Mouse (Mus musculus) gastrocnemius, postnatal 25 days (tissue): Measurements from ENCODE around the gene Pik3ap1. TPM values are rescaled to one million over a fixed set of nuclear protein-coding genes. Genes with fewer than 3 reads are reported as not detected.

Source experiments
- DNase-seq: peaks from one replicate; pipeline ENCODE4 v3.0.0; 2022
- total RNA-seq, 2 experiments: library from RNA; stranded (reverse); gene quantifications; 1 replicate in 1 of 2; 2 replicates in 1 of 2; pipeline ENCODE4 v1.2.3; 2021

Pik3ap1 gene
- total RNA-seq, 2 experiments from 2014 or later, result 0.33 to 0.56 TPM

DNA sequence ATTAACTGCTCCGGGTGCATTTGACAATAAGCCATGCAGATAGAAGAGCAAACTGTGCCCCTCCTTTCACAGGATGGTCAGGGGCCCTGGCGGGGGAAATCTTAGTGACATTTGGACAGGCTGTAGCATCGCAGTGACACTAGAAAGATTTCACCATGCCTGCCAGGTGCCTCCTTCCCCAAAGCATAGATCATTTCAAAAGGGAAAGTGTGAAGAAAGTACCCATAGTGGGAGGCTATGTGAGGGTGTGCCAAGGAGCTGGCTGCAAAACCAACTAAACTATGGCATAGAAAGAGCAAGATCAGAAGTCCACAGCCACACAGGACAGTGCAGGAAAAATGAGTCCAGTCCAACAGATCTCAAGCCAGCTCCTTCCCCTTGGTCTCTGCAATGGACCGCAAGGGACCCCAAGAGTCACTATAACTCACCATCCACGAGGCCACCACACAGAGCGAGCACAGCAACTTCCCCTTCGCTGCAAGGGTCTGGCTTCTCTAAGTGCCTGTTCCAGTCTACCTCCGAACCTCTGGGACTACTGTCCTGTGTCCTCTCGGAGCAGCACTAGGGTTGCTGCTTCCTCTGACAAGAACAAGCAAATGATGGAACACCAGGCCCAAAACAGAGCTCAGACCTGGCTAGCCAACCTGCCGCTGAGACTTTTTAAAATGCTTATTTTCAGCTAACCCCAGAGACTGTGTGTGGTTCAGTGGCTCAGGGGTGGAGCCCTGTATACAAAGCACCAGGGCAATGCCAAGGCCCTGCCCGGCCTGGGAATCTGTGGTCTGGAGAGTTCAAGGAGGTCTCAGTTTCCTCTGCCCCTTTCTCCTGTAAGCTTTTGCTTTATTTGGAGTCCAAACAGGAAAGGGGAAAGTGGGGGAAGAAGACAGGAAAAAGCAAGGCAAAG, 15.1 kb downstream of the Pik3ap1 start:
- DNase-seq, result no peak

DNA sequence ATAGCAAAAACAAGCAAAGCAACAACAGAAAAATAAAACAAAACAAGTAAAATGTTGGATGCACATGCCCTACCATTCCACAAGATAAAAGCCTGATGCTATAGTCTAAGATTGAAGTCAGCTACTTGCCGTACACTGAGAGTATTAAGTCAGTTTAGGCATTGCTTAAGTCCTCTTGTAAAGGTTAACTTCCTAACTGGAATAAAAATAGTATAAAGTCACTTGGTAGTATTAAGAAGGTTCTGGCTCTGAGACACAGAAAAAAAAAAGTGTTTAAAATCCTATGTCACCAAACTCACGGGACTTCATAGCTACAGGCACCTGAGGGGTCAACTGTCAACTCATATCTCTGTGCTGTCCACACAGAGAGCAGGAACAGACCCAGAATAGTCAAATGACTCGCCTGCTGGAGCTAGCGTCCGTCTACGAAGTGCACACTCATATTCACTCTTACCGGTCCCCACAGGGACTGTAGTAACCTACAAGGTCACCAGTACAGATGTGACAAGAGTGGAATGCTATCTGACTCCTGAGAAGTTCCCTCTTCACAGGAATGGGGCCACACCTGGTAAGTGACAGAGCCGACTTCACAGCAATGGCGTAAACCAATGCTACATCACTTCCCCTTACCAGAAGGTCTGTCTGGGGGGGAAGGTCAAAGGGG, 17.9 kb downstream of the Pik3ap1 start:
- no peak for DNase-seq

DNA sequence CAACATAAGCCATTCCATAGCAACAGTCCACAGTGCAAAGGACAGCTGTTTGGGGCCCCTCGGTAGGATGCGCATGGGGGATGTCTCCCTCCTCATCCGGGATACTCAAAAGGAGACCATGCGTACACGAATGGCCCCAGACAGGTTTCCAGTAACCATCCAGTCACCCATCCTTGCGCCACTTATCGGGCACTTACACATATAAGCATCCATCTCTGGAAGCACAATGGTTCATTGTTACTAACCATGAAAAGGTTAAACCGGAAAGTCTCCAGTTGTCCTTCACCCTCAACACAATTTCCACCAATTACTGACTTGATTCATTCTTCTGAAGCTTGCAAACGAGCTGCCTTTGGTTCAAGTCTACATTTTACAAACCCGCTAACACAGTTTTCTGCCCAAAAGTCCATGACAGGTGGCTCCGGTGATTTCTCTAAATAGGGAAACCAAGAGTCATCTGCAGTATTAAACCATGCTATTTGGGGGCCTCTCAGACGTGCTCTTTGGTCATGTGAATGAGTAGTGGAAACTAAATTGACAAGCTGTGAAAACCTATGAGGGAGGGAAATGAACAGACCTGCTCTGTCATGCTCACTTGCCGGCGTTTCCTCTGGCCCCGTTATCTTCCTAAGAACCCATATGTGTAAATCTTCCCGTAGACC, 18.6 kb downstream of the Pik3ap1 start:
- DNase-seq, result no peak

DNA sequence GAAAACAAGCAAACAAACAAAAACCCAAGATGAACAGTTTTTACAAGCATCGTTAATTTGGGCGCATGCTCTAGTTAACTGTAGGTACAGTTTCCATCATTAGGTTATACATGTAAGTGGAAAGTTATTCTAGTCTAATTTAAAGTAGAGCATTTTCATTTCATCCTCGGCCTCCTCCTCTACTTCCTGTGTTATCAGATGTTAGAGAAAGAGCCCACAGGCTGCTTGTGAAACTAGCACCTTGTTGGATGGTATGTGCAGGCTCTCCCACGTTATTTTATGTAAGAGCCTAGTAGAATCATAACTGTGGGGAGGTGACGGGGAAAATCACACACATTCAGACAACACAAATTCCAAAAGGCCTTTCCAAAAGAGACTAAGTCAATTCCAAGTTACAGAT, 19.3 kb downstream of the Pik3ap1 start:
- DNase-seq, result no peak

DNA sequence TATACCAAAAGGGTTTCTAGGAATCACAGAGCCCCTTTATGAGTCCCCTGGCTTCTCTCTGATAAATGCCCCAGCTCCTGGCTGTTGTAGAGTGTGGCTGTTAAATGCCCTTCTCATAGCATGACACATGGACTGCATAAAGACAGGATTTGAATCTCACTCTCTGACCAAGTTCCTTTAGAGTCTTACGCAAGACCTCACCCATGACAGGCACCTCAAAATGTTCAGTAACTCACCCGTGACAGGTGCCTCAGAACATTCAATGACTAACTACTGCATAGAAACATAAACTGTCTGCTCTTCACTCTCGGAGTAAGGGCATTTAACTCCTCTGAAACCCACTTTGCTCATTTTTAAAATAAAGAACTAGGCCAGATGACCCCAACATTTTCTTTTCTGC, 20.4 kb downstream of the Pik3ap1 start:
- no peak for DNase-seq

DNA sequence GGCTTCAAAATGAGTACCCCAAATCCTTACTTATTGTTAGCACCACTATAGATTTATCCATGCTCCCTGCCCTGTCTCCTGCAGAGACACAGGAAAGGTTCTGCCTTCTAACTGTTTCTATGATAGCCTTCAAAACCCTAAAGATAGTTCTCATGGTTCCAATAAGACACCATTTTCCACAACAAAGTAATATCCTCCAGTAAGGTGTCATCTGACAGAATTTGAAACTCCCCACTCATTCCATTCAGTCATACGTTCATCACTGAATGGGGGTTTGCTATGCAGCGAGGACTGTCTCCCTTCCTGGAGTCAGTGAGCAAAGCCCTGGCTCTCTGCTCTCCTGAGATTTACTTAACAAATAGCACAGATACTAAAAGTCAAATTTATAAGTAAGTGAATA, 21.9 kb downstream of the Pik3ap1 start:
- no peak for DNase-seq

DNA sequence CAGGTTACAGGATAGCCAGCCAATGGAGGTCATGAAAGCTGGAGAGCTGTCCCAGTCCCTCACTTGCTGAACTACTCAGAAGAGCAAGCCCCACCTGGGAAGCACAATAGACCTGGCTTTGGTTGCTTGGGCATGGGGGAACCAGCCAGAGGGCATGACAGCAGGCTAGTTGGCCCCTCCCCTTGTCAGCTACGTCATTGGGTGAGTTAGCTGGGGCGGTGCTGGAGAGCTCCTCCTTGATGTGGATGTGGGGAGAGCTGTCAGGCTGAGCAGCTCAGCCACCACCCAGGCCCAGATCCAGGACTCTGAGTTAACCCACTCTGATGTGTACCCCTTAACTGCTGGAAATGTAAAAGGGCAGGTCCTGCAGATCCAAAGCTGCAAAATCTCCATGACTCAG, 24.4 kb downstream of the Pik3ap1 start:
- DNase-seq, result no peak

DNA sequence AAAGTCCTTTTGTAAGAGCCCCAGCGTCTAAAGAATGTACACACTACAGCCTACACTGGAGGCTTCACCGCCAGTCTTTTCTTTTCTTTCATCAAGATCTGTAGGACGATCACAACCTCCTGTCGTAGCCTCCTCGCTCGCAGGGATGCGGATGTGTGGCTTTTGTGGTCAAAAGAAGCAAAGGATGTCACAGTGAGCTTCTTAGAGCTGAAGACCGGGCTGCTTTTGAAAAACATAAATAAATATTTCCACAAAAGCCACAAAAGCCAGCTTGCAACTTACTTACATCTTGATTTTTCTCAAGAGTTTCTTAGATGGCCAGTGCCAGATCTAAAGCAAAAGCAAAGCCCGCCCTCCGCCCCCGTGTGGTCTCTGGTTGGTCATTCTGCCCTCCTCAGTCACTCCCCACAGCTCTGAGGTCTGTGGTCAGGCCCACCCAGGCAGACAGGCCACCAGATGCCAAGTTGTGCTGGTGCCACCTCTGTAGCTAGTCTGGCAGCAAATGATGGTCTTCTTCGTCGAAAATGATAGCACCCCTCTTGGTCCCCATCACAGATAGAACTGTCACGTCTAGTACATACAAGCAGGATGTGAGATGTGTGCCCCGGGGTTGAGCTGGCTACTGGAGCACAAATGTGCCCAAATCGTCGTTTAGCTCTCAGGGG, 30.5 kb downstream of the Pik3ap1 start:
- no peak for DNase-seq

DNA sequence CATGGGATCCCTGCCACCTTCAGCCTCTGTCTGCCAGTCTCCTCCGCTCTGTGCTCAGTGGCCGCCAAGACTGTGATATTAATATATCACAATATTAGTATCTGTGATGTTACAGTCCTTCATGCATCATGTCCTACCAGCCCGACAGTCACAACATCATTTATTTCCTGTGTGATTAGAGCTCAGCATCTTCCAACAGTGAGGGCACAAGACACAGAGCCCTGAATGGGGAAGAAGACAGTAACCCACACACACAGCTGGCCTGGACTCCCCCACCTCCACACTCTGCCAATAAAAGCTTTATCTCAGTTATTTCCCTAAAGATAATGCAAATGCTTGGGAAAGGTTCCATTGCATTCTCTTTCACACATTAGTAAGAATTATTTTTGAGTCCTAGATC, 35.3 kb downstream of the Pik3ap1 start:
- no peak for DNase-seq

DNA sequence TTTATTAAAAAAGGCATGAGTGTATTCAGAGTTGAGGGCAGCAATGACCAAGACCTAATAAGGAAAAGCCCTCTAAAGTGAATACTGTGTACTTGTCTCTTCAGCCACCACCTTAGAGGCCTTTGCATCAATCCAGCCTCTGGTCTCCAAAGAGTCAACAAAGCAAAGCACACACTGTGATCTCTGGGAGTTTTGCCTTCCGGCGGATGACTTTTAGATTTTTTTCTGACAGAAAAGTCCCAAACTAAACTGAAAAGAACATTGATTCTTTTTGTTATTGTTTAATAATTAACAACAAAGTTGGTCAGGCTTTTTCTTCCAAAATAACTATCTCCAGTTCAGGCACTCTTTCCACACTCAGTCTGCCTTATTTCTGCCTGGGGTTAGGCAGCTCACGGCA, 36.7 kb downstream of the Pik3ap1 start:
- no peak for DNase-seq

DNA sequence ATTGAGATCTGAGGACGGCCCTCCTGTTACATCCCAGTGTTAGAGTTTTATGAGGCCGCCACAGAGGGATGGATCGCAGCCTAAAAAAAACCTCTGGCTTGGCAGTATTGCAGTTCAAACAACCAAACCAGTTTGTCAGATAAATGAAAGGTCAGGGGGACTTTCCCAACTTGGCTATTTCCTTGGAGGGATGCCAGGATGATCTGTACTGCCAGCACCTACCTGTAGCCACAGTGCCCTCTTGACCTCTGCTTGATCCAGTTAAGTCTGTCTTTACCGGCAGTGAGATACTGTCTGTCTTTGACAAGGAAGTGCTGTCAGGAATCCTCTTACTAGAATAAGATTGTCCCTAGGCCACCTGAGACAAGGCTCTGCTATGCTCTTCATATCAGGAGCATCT, 37.6 kb downstream of the Pik3ap1 start:
- no peak for DNase-seq

DNA sequence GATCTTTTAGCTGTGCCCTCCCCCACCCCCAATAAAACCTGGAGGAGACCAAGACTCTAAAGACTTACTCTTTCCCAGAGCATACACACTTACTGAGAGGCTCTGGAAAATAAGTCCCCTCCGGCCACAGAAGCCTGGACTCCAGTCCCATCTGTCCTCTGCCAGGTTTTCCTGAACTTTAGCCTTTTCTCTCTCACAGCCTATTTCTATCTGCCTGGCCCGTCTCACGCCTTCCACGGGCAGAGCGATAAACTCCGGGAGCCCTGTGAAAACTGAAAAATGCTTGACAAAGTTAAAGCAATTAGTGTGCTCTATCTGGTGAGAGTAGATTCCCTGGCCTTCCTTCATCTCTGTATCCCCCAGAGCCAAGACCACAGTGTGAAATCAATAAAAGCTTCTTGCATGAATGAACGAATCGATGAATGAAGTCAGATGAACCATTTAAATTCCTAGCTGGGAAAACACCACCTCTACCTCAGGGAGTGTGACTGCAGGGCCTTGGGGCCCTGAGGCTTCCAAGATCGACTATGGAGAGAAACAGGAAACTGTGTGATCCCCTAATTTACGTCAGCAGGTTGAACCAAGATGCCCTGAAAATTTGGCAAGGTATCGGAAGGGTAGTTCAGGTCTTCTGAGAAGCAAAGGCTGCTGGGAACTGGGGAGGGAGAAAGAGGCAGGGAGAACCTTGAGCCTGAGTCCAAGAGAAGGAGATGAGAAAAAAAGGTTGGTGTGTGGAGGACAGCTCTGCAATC, 38.6 kb downstream of the Pik3ap1 start:
- no peak for DNase-seq

DNA sequence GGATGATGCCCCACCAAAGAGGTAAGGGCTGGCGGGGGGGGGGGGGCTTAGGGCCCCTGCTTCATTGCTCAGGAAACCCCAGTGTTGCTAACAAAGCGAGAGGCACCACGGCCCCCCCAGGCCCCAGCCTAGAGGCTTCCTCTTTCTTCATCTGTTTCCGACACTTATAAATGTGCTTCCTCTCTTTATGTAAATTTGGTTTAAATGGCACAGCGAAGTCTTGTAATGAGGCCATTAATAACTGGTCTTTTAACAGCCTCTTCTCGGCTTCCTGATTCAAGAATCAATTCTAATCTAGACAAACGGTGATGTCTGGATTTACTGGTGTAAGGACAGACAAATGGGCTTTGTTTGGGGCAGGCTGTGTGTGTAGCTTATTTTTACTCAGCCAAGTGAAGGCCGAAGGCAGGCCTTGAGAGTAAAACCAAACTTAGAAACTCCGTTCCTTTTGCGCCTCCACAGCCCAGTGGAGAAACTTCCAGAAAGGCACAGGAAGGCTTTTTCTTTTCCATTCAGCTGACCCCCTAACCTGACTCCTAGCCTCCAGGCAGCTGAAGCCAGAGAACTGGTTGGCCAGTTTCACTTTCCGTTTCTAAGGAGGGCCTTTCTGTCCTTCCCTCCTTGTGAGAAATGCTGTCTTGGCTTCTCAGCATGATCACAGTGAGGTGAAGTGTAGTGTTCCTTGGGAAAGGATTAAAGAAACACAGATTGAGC, 39.7 kb downstream of the Pik3ap1 start:
- DNase-seq, result peak; percentile 20

DNA sequence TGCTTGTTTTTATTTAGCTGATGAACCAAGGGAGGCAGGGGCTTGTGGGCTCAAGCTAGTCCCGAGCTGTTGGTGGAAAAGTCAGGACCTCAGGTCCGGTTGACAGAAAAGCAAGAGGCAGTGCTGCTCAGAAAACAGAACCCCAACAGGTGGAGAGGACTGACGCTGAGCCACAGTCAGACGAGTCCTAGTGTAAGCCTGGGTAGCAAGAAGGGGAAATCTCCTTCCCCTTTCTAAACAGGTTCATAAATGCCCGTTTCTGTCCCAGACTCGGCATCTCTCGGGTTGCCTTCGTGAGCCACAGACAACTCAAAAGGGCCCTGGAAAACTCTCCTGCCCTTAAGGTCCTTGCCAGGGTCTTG, 40.3 kb downstream of the Pik3ap1 start:
- DNase-seq, result no peak

DNA sequence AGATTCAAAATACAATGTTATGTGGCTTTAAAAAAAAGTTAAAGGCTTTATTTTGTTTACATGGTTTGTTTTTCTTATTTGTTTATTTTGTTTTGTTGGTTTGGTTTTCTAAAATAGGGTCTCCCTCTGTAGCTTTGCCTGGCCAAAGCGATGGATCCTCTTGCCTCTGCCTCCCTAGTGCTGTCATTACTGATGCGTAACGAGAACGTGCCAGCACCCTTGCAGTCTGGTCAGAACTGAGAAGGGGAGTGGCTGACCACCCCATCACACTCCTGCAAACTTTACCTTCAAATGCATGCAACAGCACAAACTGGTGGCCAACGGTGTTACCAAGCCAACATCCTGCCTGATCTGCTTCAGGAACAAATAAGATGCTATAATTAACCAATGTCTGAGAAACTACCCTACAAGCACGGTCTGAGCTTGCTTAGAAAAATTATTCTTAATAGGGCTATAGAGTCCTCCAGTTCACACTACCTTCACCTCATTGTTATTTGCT, 42.3 kb downstream of the Pik3ap1 start:
- DNase-seq, result no peak

DNA sequence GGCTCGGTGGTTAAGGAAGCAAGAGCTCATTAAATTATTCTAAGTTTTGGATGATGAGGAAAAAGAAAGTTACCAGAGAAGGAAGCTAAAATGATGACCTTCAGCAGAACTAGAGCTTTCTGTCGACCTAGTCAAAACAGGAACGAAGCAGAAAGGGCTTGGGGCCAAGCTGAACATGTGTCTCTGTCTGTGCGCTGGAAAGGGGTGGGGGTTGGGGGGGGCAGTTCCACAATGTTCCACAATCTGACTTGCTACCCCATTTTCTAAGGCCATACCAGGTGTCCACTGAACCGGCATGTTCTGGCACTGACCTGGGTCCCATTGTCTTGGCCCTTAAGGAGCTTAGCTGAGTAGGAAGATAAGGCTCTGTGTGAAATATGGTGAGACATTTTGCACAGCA, 43.2 kb downstream of the Pik3ap1 start:
- DNase-seq, result no peak

DNA sequence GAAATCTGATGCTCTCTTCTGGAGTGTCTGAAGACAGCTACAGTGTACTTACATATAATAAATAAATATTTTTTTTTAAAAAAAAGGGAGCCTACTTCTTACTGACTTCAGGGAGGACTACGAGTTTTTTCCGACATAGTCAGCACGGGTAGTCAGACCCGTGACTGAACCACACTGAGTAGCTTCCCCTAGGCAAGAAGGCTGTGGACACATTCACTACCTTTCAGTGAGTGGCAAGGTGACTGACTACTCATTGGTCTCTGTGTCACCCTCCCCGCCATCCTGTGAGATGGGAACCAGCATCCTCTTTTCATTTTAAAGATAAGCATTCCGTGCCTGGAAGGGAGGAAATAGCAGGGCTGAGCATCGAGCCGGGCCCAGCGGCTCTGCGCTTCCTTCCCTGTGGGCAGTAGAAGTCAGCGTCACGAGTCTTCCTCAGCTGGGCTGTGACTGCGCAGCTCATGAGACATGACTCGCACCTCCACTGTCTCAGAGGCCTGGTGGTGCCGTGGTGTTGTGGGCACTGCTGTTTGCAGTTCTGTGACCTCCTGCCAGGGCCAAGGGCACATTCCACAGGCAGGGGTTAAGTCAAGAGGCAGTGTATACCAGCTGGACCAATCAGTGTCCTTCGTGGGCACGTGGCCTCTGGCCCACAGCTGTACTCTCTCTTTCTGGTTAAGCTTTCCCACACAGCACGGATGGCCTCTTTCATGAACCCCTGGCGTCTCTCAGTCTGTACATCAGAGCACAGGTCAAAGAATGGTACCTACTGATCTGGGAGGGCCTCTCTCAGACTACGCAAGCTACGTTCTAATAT, 45.7 kb downstream of the Pik3ap1 start:
- DNase-seq, result peak; percentile 27

DNA sequence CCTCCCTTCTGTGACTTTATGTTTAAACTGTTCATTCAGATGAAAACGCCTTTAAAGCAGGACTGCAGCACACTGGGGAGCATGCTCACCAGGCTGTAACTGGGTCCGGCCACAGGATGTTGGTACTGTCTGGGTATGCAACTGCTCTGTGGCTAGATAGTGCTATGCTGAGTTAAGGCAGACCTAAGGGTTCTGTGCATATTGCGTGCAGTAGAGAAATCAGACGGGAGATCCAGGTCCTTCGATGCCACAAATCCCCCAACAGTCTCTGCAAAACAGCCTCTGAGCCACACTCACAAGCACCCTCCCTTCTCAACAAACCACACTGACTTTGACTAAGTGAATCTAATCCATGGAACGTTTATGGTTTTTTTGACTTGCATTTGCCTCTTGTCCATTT, 46.5 kb downstream of the Pik3ap1 start:
- no peak for DNase-seq

DNA sequence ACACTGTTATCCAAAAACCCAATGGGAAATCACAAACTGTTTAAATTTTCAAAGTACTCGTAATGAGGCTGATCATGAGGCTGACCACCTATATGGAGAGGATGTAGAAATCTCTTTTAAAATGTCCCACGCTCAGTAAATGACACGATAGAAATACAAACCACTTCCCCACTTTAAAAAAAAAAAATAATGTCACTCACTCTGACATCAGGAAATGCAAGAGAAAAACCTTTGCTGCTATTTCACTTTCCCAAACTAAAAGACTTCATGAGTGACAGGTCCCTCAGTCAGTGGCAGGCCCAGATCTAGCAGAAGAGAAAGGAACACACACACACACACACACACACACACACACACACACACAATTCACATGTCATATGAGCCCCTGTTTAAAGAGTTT, 49.2 kb downstream of the Pik3ap1 start:
- no peak for DNase-seq

DNA sequence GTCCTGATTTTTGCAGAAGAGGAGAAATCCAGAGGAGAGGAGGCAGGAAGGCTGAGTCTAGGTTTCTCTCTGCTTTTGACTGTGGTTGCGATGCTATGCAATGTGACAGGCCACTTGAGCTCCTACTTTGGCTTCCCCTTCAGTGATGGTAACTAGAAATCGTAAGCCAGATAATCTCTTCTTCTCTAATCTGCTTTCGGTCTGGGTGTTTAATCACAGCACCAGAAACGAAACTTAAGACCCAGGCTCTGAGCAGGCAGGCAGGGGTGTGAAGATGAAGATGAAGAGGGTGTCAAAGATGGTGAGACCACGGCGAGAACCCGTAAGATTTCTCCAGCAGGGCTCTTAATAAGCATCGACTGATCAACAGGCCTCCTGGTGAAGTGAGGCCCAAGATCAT, 51.9 kb downstream of the Pik3ap1 start:
- DNase-seq, result no peak
